Mouse (Mus musculus): ENCODE results near the gene Gm44579. TPM values are rescaled to one million over a fixed set of nuclear protein-coding genes. Genes with fewer than 3 reads are reported as not detected.

Gene Gm44579
- polyA plus RNA-seq, 1 experiment from 2014 or later: not detected

Other genes with a start within 250 kb of the Gm44579 start
- gene Col2a1, start 216.3 kb downstream of the Gm44579 start, polyA plus RNA-seq (2015; fragmentation: Nextera tagmentation; extraction: Ambion mirVana): 0.59 and 0.85 TPM in 2 replicates
- 32.5 and 45.5 TPM in 2 replicates for gene Pfkm, start 128.4 kb downstream of the Gm44579 start, polyA plus RNA-seq (2015; fragmentation: Nextera tagmentation; extraction: Ambion mirVana)
- 24.2 and 24.9 TPM in 2 replicates for gene Senp1, start 127.2 kb downstream of the Gm44579 start, polyA plus RNA-seq (2015; fragmentation: Nextera tagmentation; extraction: Ambion mirVana)
- gene Asb8, start 55.4 kb downstream of the Gm44579 start, polyA plus RNA-seq (2015; fragmentation: Nextera tagmentation; extraction: Ambion mirVana): 45.8 and 46.4 TPM in 2 replicates
- gene Ccdc184, start 53.8 kb downstream of the Gm44579 start, polyA plus RNA-seq (2015; fragmentation: Nextera tagmentation; extraction: Ambion mirVana): 1.7 and 1.9 TPM in 2 replicates
- gene Olfr288, start 25.4 kb downstream of the Gm44579 start, polyA plus RNA-seq (2015; fragmentation: Nextera tagmentation; extraction: Ambion mirVana): not detected in 2 replicates
- gene Olfr287, start 79 bp upstream of the Gm44579 start, polyA plus RNA-seq (2015; fragmentation: Nextera tagmentation; extraction: Ambion mirVana): not detected in 2 replicates
- gene Olfr286, start 13.5 kb upstream of the Gm44579 start, polyA plus RNA-seq (2015; fragmentation: Nextera tagmentation; extraction: Ambion mirVana): not detected in 2 replicates
- gene H1fnt, start 36.3 kb upstream of the Gm44579 start, polyA plus RNA-seq (2015; fragmentation: Nextera tagmentation; extraction: Ambion mirVana): not detected in 2 replicates
- 0.50 and 0.66 TPM in 2 replicates for gene Zfp641, start 75.2 kb upstream of the Gm44579 start, polyA plus RNA-seq (2015; fragmentation: Nextera tagmentation; extraction: Ambion mirVana)
- not detected in 2 replicates for gene Olfr285, start 96.4 kb upstream of the Gm44579 start, polyA plus RNA-seq (2015; fragmentation: Nextera tagmentation; extraction: Ambion mirVana)
- gene Olfr284, start 120.0 kb upstream of the Gm44579 start, polyA plus RNA-seq (2015; fragmentation: Nextera tagmentation; extraction: Ambion mirVana): not detected in 2 replicates
- gene Olfr283, start 160.0 kb upstream of the Gm44579 start, polyA plus RNA-seq (2015; fragmentation: Nextera tagmentation; extraction: Ambion mirVana): not detected in 2 replicates
- not detected in 2 replicates for gene Olfr282, start 210.2 kb upstream of the Gm44579 start, polyA plus RNA-seq (2015; fragmentation: Nextera tagmentation; extraction: Ambion mirVana)
- gene Olfr281, start 231.6 kb upstream of the Gm44579 start, polyA plus RNA-seq (2015; fragmentation: Nextera tagmentation; extraction: Ambion mirVana): not detected in 2 replicates
- gene OR5BS1P, start 248.9 kb upstream of the Gm44579 start, polyA plus RNA-seq (2015; fragmentation: Nextera tagmentation; extraction: Ambion mirVana): not detected in 2 replicates

Measured in stomach, embryonic 16.5 days (tissue).